Mouse (Mus musculus) heart, postnatal 0 days (tissue): ENCODE data around the gene 1700001C19Rik. TPM values are rescaled to one million over a fixed set of nuclear protein-coding genes. Genes with fewer than 3 reads are reported as not detected.

ENCODE experiments used
- ATAC-seq: fragments of 200-750 bp; cut with Nextera tagmentation; 2 replicates; pipeline ENCODE4 v1.8.0; 2017; ENCODE audit warnings: low read depth, moderate number of reproducible peaks, moderate library complexity; ENCODE audit not compliant: insufficient read depth
- DNase-seq: peaks from one replicate; pipeline ENCODE4 v3.0.0-alpha.2; 2016; ENCODE audit warnings: low spot score
- H3K27ac ChIP-seq: fragments of 300-500 bp; sonication (generic); 2 replicates; pipeline ENCODE4 v1.5.1; 2014; ENCODE audit warnings: low read depth, mild to moderate bottlenecking
- H3K27me3 ChIP-seq: fragments of 300-500 bp; sonication (generic); 2 replicates; pipeline ENCODE4 v1.6.1; 2014; ENCODE audit warnings: low read length, mixed read lengths; ENCODE audit not compliant: control insufficient read depth, insufficient read depth
- H3K36me3 ChIP-seq: fragments of 300-500 bp; sonication (generic); replicated peaks from 2 replicates; pipeline ENCODE4 v1.6.1; 2014; ENCODE audit warnings: low read length, mixed read lengths; ENCODE audit not compliant: control insufficient read depth, insufficient read depth
- H3K4me1 ChIP-seq: fragments of 300-500 bp; sonication (generic); 2 replicates; pipeline ENCODE4 v1.6.1; 2014; ENCODE audit warnings: antibody characterized with exemption; ENCODE audit not compliant: control insufficient read depth, insufficient read depth
- H3K4me2 ChIP-seq: fragments of 300-500 bp; sonication (generic); 2 replicates; pipeline ENCODE4 v1.6.1; 2014; ENCODE audit warnings: low read depth, mild to moderate bottlenecking, low read length, moderate library complexity
- H3K4me3 ChIP-seq: fragments of 300-500 bp; sonication (generic); 2 replicates; pipeline ENCODE4 v1.5.1; 2014; ENCODE audit warnings: low read depth, low read length
- H3K9ac ChIP-seq: fragments of 300-500 bp; sonication (generic); replicated peaks from 2 replicates; pipeline ENCODE4 v1.6.1; 2014; ENCODE audit warnings: low read depth, low read length, mixed read lengths
- H3K9me3 ChIP-seq: fragments of 300-500 bp; sonication (generic); replicated peaks from 2 replicates; pipeline ENCODE4 v1.6.1; 2016; ENCODE audit warnings: low read length; ENCODE audit not compliant: control insufficient read depth
- CTCF ChIP-seq: IDR thresholded peaks from 2 replicates; pipeline ENCODE4 v1.5.1; 2016; ENCODE audit warnings: antibody characterized with exemption, control low read depth, low read depth
- EP300 ChIP-seq: IDR thresholded peaks from 2 replicates; pipeline ENCODE4 v1.6.1; 2016; ENCODE audit warnings: antibody characterized with exemption, low read depth
- whole genome bisulfite sequencing: fragments of 180-500 bp; shearing (Covaris S2); extraction: QIAGEN DNeasy Blood & Tissue Kit; methylation state at CpG from one replicate; pipeline ENCODE4 v1.1.7; 2014; 5-methylcytosine and 5-hydroxymethylcytosine counted together
- polyA plus RNA-seq: library from polyadenylated mRNA; unstranded; fragments of >200 nt; fragmentation: Nextera tagmentation; extraction: Ambion mirVana; gene quantifications from 2 replicates; pipeline ENCODE4 v1.2.1, GENCODE M21; 2015
- total RNA-seq: library from RNA; depleted of rRNA; stranded (reverse); fragments of >200 nt; gene quantifications from 2 replicates; pipeline ENCODE4 v1.2.3, GENCODE M21; 2014; ENCODE audit warnings: low replicate concordance

1700001C19Rik gene
- total and polyA plus RNA-seq, 2 experiments from 2014 or later: 1.4 to 3.4 TPM

DNA sequence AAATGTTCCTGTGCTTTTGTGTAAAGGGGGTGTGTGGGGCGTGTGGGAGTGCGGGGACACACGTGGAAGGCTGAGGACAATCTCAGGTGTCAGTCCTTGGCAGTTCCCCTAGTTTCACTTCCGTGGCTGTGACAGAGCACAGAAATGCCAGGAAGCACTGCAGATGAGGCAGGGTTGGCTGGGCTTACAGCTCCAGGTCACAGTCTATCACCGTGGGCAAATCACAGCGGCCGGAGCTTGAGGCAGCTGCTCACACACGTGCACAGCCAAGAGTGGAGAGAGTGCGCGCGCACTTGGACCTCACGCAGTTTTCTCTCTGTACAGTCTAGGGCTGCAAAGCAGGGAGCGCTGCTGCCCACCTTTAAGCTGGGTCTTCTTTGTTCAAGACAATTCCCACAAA lies 21.1 kb upstream of the 1700001C19Rik start:
- Histone ChIP-seq H3K36me3 (no peaks in the 10 kb centered on the region), H3K4me2 (no peak overlapping the region), H3K4me1 (peaks cover 22% of the 10 kb centered on the region), H3K27ac (no peak overlapping the region), H3K9me3 (no peaks in the 10 kb centered on the region), H3K4me3 (no peak overlapping the region), H3K27me3 (no peaks in the 10 kb centered on the region), H3K9ac (no peak overlapping the region)
- no peak for TF ChIP-seq CTCF
- no peak for TF ChIP-seq EP300
- 55% methylated on average over 13 of the region's 13 CpGs for WGBS
- no peak for ATAC-seq
- DNase-seq: no peak

DNA sequence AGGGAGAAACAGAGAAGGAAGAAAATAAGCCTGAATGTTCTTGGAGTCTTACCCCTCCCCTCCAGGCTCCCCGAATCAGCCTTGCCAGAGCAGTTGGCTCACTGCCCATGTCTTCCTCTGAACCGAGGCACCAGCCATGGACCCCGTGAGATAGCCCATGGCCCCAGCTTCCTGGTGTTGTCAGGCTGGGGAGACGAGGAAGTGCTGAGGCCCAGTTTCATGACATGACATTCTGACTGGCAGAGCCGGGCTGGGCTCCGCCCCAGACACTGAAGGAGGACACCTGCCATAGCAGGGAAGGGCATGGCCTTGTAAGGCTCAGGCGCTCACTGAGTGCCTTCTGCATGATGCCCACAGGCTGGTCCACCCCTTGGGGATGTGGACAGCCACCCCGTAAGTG lies 17.5 kb upstream of the 1700001C19Rik start:
- 35% methylated on average over 8 of the region's 8 CpGs for WGBS

DNA sequence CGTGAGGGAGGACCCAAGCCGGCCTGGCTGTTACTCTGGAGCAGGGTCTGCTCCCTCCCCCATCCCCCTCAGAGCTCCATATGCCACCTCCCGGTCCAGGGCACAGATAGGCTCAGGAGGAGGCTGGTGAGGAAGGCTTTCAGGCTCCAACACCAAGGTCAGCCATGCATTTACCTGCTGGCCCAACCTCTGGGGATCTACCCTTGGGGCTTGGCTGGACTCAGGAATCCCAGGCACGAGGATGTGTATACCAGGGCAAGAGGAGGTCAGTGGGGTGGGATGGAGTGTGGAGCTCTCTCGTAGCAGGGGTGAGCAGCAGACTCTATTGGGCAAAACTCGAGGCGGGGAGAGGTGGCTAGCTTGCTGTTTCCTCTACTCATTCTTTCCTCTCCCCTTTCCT lies 15.7 kb upstream of the 1700001C19Rik start:
- peaks cover 48% of the 10 kb centered on the region for H3K4me1 ChIP-seq
- H3K27ac ChIP-seq: peak overlapping the region; percentile 64
- H3K9me3 ChIP-seq: no peaks in the 10 kb centered on the region
- no peak for DNase-seq
- TF ChIP-seq EP300 (no peak), CTCF (no peak)
- 38% methylated on average over 7 of the region's 7 CpGs for WGBS
- H3K4me2 ChIP-seq: no peak overlapping the region
- no peak overlapping the region for H3K4me3 ChIP-seq
- H3K27me3 ChIP-seq: no peaks in the 10 kb centered on the region
- no peak for ATAC-seq
- no peaks in the 10 kb centered on the region for H3K36me3 ChIP-seq
- no peak overlapping the region for H3K9ac ChIP-seq

More for the DNA sequence above, 17.5 kb upstream of the 1700001C19Rik start:
- no peaks in the 10 kb centered on the region for H3K9me3 ChIP-seq
- no peaks in the 10 kb centered on the region for H3K36me3 ChIP-seq
- H3K9ac ChIP-seq: no peak overlapping the region
- H3K4me2 ChIP-seq: no peak overlapping the region
- no peak overlapping the region; the same call in 1 of the 2 replicates for H3K27ac ChIP-seq
- TF ChIP-seq EP300 (no peak), CTCF (no peak)
- DNase-seq (no peak), ATAC-seq (no peak)
- peaks cover 38% of the 10 kb centered on the region for H3K4me1 ChIP-seq
- no peak overlapping the region for H3K4me3 ChIP-seq
- H3K27me3 ChIP-seq: no peaks in the 10 kb centered on the region

DNA sequence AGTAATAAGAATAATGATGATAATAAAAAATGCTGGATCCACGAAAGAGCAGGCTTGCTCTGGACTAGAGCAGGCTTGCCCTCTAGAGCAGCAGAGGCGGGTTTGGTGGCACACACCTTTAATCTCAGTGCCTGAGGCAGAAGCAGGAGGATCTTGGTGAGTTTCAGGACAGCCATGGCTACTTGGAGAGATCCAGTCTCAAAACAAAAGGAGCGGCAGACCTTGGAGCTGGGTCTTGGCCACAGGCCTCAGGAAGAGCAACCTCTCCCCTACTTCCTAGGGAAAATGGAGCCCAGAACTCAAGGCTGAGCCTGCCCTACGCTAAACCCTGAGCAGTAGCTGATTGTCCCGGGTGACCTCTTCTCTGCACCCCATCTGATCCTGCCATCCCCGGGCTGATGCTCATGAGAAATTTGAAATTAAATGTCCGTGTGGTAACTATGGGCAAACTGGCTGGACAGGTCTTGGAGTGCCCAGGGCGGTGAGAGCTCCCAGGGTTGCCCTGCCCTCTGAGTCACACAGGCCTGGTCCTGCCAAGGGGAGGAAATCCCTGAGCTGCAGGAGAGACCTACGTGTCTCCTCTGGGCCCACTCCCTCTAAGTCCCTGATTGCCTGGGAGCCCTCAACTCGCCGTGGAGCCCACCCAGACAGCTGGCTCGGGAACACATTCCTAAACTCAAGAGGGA lies 13.8 kb upstream of the 1700001C19Rik start:
- H3K36me3 ChIP-seq: no peaks in the 10 kb centered on the region
- TF ChIP-seq CTCF (no peak), EP300 (no peak)
- H3K9ac ChIP-seq: 0 out of 2 replicates have a peak overlapping the region, but pooled peaks have one; percentile 9
- no peaks in the 10 kb centered on the region for H3K9me3 ChIP-seq
- H3K27me3 ChIP-seq: no peaks in the 10 kb centered on the region
- H3K4me2 ChIP-seq: no peak overlapping the region
- H3K4me3 ChIP-seq: no peak overlapping the region
- no peak for DNase-seq
- ATAC-seq: no peak
- H3K27ac ChIP-seq: peak overlapping the region; percentile 90
- 61% methylated on average over 12 of the region's 12 CpGs for WGBS
- peaks cover 57% of the 10 kb centered on the region for H3K4me1 ChIP-seq

DNA sequence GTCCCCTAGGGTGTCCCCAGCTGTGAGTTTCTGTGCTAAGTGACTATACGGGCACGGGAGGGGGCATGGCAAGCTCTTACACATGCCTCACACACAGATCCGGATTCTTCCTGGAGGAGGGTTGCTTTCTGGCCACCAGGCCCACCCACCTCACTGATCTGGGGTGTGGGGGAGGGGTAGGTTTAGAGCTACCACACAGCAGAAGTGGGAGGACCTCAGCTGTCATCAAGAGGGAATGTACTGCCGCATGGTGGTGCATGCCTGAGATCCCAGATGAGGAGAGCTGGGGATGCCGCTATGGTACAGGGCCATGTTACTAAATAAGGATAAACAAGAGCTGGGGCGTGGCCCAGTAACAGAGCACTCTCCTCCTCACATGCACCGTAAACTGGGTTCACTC lies 13.1 kb upstream of the 1700001C19Rik start:
- H3K4me3 ChIP-seq: no peak overlapping the region
- WGBS: 26% methylated on average over 7 of the region's 7 CpGs
- H3K9me3 ChIP-seq: no peaks in the 10 kb centered on the region
- TF ChIP-seq CTCF (peak; percentile 33), EP300 (no peak)
- DNase-seq (peak; percentile 91), ATAC-seq (peak; percentile 84)
- H3K4me2 ChIP-seq: no peak overlapping the region
- H3K27me3 ChIP-seq: no peaks in the 10 kb centered on the region
- H3K27ac ChIP-seq: peak overlapping the region; percentile 90
- H3K36me3 ChIP-seq: no peaks in the 10 kb centered on the region
- H3K9ac ChIP-seq: no peak overlapping the region
- H3K4me1 ChIP-seq: peaks cover 62% of the 10 kb centered on the region

DNA sequence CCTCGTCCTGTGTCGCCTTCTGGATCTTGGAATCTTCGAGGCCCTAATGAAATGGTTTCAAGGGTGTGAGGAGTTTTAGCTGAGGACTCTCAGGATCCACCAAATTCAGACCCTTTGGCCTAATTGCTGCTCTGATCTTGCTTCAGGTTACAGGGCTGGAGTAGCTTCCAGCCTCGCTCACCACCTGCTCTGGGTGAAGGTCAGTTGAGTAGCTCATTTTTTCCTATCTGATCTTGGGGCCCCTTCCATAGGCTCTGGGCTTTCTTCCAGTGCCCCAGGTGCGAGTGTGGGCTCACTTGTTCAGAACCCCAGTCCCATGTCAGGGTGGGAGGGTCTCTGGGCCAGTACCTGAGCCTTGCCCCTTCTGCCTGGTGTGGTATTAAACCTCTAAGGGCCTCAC lies 12.3 kb upstream of the 1700001C19Rik start:
- Histone ChIP-seq H3K27me3 (no peaks in the 10 kb centered on the region), H3K4me3 (no peak overlapping the region), H3K4me2 (no peak overlapping the region), H3K4me1 (peaks cover 61% of the 10 kb centered on the region), H3K9ac (no peak overlapping the region), H3K36me3 (no peaks in the 10 kb centered on the region), H3K9me3 (no peaks in the 10 kb centered on the region), H3K27ac (peak overlapping the region; percentile 90)
- no peak for TF ChIP-seq CTCF
- no peak for ATAC-seq
- 75% methylated on average over 5 of the region's 5 CpGs for WGBS
- DNase-seq: no peak
